Mouse (Mus musculus): ENCODE data around the gene Bmp2k. TPM values are rescaled to one million over a fixed set of nuclear protein-coding genes. Genes with fewer than 3 reads are reported as not detected.
A peak's percentile ranks its signal among the peaks of the same experiment; 100 is the strongest.

Gene Bmp2k
- polyA plus RNA-seq, 1 experiment from 2014 or later, result 16.5 TPM

GRCm38 (mm10) chr5:97088231-97088630, 90.7 kb downstream of the Bmp2k start:
- Histone ChIP-seq H3K4me1 (ENCODE audit: insufficient read depth, low read depth, low read length) (no peaks in the 10 kb centered on the region; the same call in 1 of the 2 replicates), H3K9me3 (ENCODE audit: low read length) (no peaks in the 10 kb centered on the region), H3K4me2 (replicated peaks; ENCODE audit: low read depth, low read length) (no peak overlapping the region), H3K36me3 (ENCODE audit: insufficient read depth, low read length) (peaks cover 7% of the 10 kb centered on the region; the same call in 1 of the 2 replicates), H3K9ac (replicated peaks; ENCODE audit: low read depth) (no peak overlapping the region), H3K27ac (ENCODE audit: low read length) (no peak overlapping the region), H3K4me3 (ENCODE audit: low read depth, low read length) (no peak overlapping the region), H3K27me3 (replicated peaks; ENCODE audit: insufficient read depth, low read length) (no peaks in the 10 kb centered on the region)
- ATAC-seq, result no peak
- DNase-seq (ENCODE audit: low spot score), result no peak
- TF ChIP-seq CTCF (IDR thresholded peaks at IDR 0.05), result no peak
- no peak for TF ChIP-seq EP300 (IDR thresholded peaks at IDR 0.05)
- WGBS, result 66% methylated on average over 6 of the region's 6 CpGs

- H3K4me1 ChIP-seq (ENCODE audit: insufficient read depth, low read depth, low read length), result no peaks in the 10 kb centered on the region; the same call in 1 of the 2 replicates
- 0 out of 2 replicates have a peak, but pooled peaks cover 7% of the 10 kb centered on the region for H3K36me3 ChIP-seq (ENCODE audit: insufficient read depth, low read length)
- 92% methylated on average over 3 of the region's 3 CpGs for WGBS
- no peak overlapping the region for H3K4me3 ChIP-seq (ENCODE audit: low read depth, low read length)
- H3K27ac ChIP-seq (ENCODE audit: low read length), result no peak overlapping the region
- no peaks in the 10 kb centered on the region for H3K27me3 ChIP-seq (replicated peaks; ENCODE audit: insufficient read depth, low read length)
- DNase-seq (ENCODE audit: low spot score) (no peak), ATAC-seq (no peak)
- H3K9ac ChIP-seq (replicated peaks; ENCODE audit: low read depth), result no peak overlapping the region
- no peak for TF ChIP-seq CTCF (IDR thresholded peaks at IDR 0.05)
- TF ChIP-seq EP300 (IDR thresholded peaks at IDR 0.05), result no peak
- H3K4me2 ChIP-seq (replicated peaks; ENCODE audit: low read depth, low read length), result no peak overlapping the region
- H3K9me3 ChIP-seq (ENCODE audit: low read length), result no peaks in the 10 kb centered on the region
Measured at GRCm38 (mm10) chr5:97089426-97089825, 91.9 kb downstream of the Bmp2k start.

- 55% methylated on average over 6 of the region's 6 CpGs for WGBS
- no peaks in the 10 kb centered on the region for H3K27me3 ChIP-seq (replicated peaks; ENCODE audit: insufficient read depth, low read length)
- DNase-seq (ENCODE audit: low spot score), result peak; percentile 59
- no peak overlapping the region for H3K4me2 ChIP-seq (replicated peaks; ENCODE audit: low read depth, low read length)
- H3K36me3 ChIP-seq (ENCODE audit: insufficient read depth, low read length), result 0 out of 2 replicates have a peak, but pooled peaks cover 7% of the 10 kb centered on the region
- no peak for TF ChIP-seq EP300 (IDR thresholded peaks at IDR 0.05)
- no peak for TF ChIP-seq CTCF (IDR thresholded peaks at IDR 0.05)
- no peaks in the 10 kb centered on the region; the same call in 1 of the 2 replicates for H3K4me1 ChIP-seq (ENCODE audit: insufficient read depth, low read depth, low read length)
- no peak overlapping the region for H3K27ac ChIP-seq (ENCODE audit: low read length)
- H3K9ac ChIP-seq (replicated peaks; ENCODE audit: low read depth), result no peak overlapping the region
- H3K4me3 ChIP-seq (ENCODE audit: low read depth, low read length), result no peak overlapping the region
- peak; percentile 86 for ATAC-seq
- H3K9me3 ChIP-seq (ENCODE audit: low read length), result no peaks in the 10 kb centered on the region
Measured at GRCm38 (mm10) chr5:97090034-97090784, 92.7 kb downstream of the Bmp2k start.

- Histone ChIP-seq H3K36me3 (ENCODE audit: insufficient read depth, low read length) (no peaks in the 10 kb centered on the region), H3K9me3 (ENCODE audit: low read length) (no peaks in the 10 kb centered on the region), H3K9ac (replicated peaks; ENCODE audit: low read depth) (no peak overlapping the region), H3K27ac (ENCODE audit: low read length) (no peak overlapping the region), H3K4me2 (replicated peaks; ENCODE audit: low read depth, low read length) (no peak overlapping the region), H3K4me1 (ENCODE audit: insufficient read depth, low read depth, low read length) (no peaks in the 10 kb centered on the region; the same call in 1 of the 2 replicates), H3K4me3 (ENCODE audit: low read depth, low read length) (no peak overlapping the region), H3K27me3 (replicated peaks; ENCODE audit: insufficient read depth, low read length) (no peaks in the 10 kb centered on the region)
- DNase-seq (ENCODE audit: low spot score) (no peak), ATAC-seq (no peak)
- 54% methylated on average over 8 of the region's 8 CpGs for WGBS
- TF ChIP-seq CTCF (IDR thresholded peaks at IDR 0.05), result no peak; the same call in 1 of the 2 replicates
- no peak for TF ChIP-seq EP300 (IDR thresholded peaks at IDR 0.05)
Measured at GRCm38 (mm10) chr5:97092970-97093369, 95.5 kb downstream of the Bmp2k start.

DNA sequence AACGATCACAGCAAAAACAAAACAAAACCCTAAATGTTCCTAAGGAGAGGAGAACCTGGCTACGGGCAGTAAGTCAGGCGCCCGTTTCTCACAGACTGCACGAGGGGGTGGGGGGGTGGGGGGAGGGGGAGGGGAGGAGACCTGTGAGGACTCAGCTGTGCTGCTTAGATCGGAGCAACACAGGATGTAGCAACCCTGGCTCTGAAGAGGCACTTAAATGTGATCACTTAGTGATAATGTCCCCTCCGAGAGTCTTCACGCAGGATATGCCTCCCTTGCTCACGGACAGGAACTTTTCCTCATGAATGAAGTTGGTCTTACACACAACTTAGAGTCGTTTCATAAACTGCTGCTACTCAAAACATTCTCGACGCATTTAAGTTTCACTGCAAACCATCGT, 97.8 kb downstream of the Bmp2k start:
- Histone ChIP-seq H3K36me3 (ENCODE audit: insufficient read depth, low read length) (no peaks in the 10 kb centered on the region), H3K9ac (replicated peaks; ENCODE audit: low read depth) (no peak overlapping the region), H3K4me1 (ENCODE audit: insufficient read depth, low read depth, low read length) (no peaks in the 10 kb centered on the region; the same call in 1 of the 2 replicates), H3K4me2 (replicated peaks; ENCODE audit: low read depth, low read length) (no peak overlapping the region), H3K27me3 (replicated peaks; ENCODE audit: insufficient read depth, low read length) (no peaks in the 10 kb centered on the region), H3K4me3 (ENCODE audit: low read depth, low read length) (no peak overlapping the region), H3K27ac (ENCODE audit: low read length) (no peak overlapping the region), H3K9me3 (ENCODE audit: low read length) (no peaks in the 10 kb centered on the region)
- 49% methylated on average over 12 of the region's 13 CpGs for WGBS
- ATAC-seq, result no peak
- DNase-seq (ENCODE audit: low spot score), result no peak
- no peak for TF ChIP-seq CTCF (IDR thresholded peaks at IDR 0.05)
- TF ChIP-seq EP300 (IDR thresholded peaks at IDR 0.05), result no peak

DNA sequence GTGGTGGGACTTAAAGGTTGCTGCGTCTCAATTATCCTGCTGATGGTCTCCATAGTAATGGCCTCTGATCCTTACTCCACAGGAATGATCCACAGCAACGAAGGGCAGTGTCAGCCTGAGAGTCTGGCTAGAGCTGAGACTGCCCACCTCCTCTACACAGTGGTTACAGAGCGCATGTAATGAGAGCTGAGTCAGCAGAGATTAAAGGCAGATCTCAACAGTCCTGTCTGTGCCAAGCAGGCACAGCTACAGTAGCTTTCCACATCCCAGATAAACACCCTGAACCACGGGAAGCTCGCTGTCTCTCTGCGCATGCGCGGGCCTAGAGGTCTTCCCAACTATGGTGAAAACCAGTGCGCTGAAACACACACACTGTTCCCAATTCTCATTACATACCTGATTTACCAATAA, 100.1 kb downstream of the Bmp2k start:
- DNase-seq (ENCODE audit: low spot score) (no peak), ATAC-seq (no peak)
- Histone ChIP-seq H3K36me3 (ENCODE audit: insufficient read depth, low read length) (no peaks in the 10 kb centered on the region), H3K4me1 (ENCODE audit: insufficient read depth, low read depth, low read length) (no peaks in the 10 kb centered on the region), H3K27me3 (replicated peaks; ENCODE audit: insufficient read depth, low read length) (no peaks in the 10 kb centered on the region), H3K4me2 (replicated peaks; ENCODE audit: low read depth, low read length) (no peak overlapping the region), H3K4me3 (ENCODE audit: low read depth, low read length) (no peak overlapping the region), H3K9ac (replicated peaks; ENCODE audit: low read depth) (no peak overlapping the region), H3K9me3 (ENCODE audit: low read length) (no peaks in the 10 kb centered on the region), H3K27ac (ENCODE audit: low read length) (no peak overlapping the region)
- 75% methylated on average over 9 of the region's 9 CpGs for WGBS
- TF ChIP-seq EP300 (IDR thresholded peaks at IDR 0.05) (no peak), CTCF (IDR thresholded peaks at IDR 0.05) (no peak)

All from lung, postnatal 0 days (tissue).